Mouse (Mus musculus): ENCODE results near the gene Triobp. TPM values are rescaled to one million over a fixed set of nuclear protein-coding genes. Genes with fewer than 3 reads are reported as not detected.

Triobp gene
- polyA plus RNA-seq, 1 experiment from 2014 or later: 46.4 TPM

- H3K4me1 ChIP-seq (ENCODE audit: control insufficient read depth, insufficient read depth, low read length): peaks cover 22% of the 10 kb centered on the region
- peak overlapping the region; percentile 95 for H3K4me2 ChIP-seq (ENCODE audit: low read depth)
- no peak for ATAC-seq (ENCODE audit: insufficient read depth, low FRiP score, low TSS enrichment)
- H3K36me3 ChIP-seq (ENCODE audit: control insufficient read depth, insufficient read depth, low read length): peaks cover 2% of the 10 kb centered on the region; the same call in 1 of the 2 replicates
- no peak for DNase-seq (ENCODE audit: low spot score)
- H3K27me3 ChIP-seq (ENCODE audit: control insufficient read depth, insufficient read depth, low read length): no peaks in the 10 kb centered on the region
- peak overlapping the region; percentile 23; the same call in 1 of the 2 replicates for H3K9ac ChIP-seq (ENCODE audit: low read length)
- peak overlapping the region; percentile 89; the same call in 1 of the 2 replicates for H3K4me3 ChIP-seq (ENCODE audit: low read depth, low read length)
- 48% methylated on average over 5 of the region's 5 CpGs for WGBS
- no peak overlapping the region for H3K27ac ChIP-seq (ENCODE audit: low read depth, low read length)
- H3K9me3 ChIP-seq (ENCODE audit: control insufficient read depth, low read length): no peaks in the 10 kb centered on the region
These were observed 36.8 kb downstream of the Triobp start for GRCm38 (mm10) chr15:78984286-78984778.

GRCm38 (mm10) chr15:78986536-78987220, 39.2 kb downstream of the Triobp start:
- H3K36me3 ChIP-seq (ENCODE audit: control insufficient read depth, insufficient read depth, low read length): peaks cover 10% of the 10 kb centered on the region
- H3K4me1 ChIP-seq (ENCODE audit: control insufficient read depth, insufficient read depth, low read length): peaks cover 22% of the 10 kb centered on the region
- H3K4me3 ChIP-seq (ENCODE audit: low read depth, low read length): no peak overlapping the region
- H3K9ac ChIP-seq (ENCODE audit: low read length): no peak overlapping the region
- H3K4me2 ChIP-seq (ENCODE audit: low read depth): no peak overlapping the region
- no peak for ATAC-seq (ENCODE audit: insufficient read depth, low FRiP score, low TSS enrichment)
- no peak overlapping the region for H3K27ac ChIP-seq (ENCODE audit: low read depth, low read length)
- no peaks in the 10 kb centered on the region for H3K9me3 ChIP-seq (ENCODE audit: control insufficient read depth, low read length)
- 79% methylated on average over 11 of the region's 11 CpGs for WGBS
- no peaks in the 10 kb centered on the region for H3K27me3 ChIP-seq (ENCODE audit: control insufficient read depth, insufficient read depth, low read length)
- no peak for DNase-seq (ENCODE audit: low spot score)

- H3K36me3 ChIP-seq (ENCODE audit: control insufficient read depth, insufficient read depth, low read length): peaks cover 24% of the 10 kb centered on the region
- no peaks in the 10 kb centered on the region for H3K27me3 ChIP-seq (ENCODE audit: control insufficient read depth, insufficient read depth, low read length)
- no peak overlapping the region for H3K4me2 ChIP-seq (ENCODE audit: low read depth)
- H3K9ac ChIP-seq (ENCODE audit: low read length): no peak overlapping the region
- no peak overlapping the region for H3K4me3 ChIP-seq (ENCODE audit: low read depth, low read length)
- H3K9me3 ChIP-seq (ENCODE audit: control insufficient read depth, low read length): no peaks in the 10 kb centered on the region
- ATAC-seq (ENCODE audit: insufficient read depth, low FRiP score, low TSS enrichment) (no peak), DNase-seq (ENCODE audit: low spot score) (no peak)
- no peak overlapping the region for H3K27ac ChIP-seq (ENCODE audit: low read depth, low read length)
- H3K4me1 ChIP-seq (ENCODE audit: control insufficient read depth, insufficient read depth, low read length): peaks cover 12% of the 10 kb centered on the region
- 81% methylated on average over 14 of the region's 14 CpGs for WGBS
These were observed 41.0 kb downstream of the Triobp start for GRCm38 (mm10) chr15:78988499-78988971.

- Histone ChIP-seq H3K4me3 (ENCODE audit: low read depth, low read length) (no peak overlapping the region), H3K9me3 (ENCODE audit: control insufficient read depth, low read length) (no peaks in the 10 kb centered on the region), H3K27me3 (ENCODE audit: control insufficient read depth, insufficient read depth, low read length) (no peaks in the 10 kb centered on the region), H3K36me3 (ENCODE audit: control insufficient read depth, insufficient read depth, low read length) (peaks cover 31% of the 10 kb centered on the region), H3K4me1 (ENCODE audit: control insufficient read depth, insufficient read depth, low read length) (peaks cover 4% of the 10 kb centered on the region; the same call in 1 of the 2 replicates), H3K27ac (ENCODE audit: low read depth, low read length) (no peak overlapping the region), H3K9ac (ENCODE audit: low read length) (no peak overlapping the region), H3K4me2 (ENCODE audit: low read depth) (no peak overlapping the region)
- DNase-seq (ENCODE audit: low spot score): no peak
- ATAC-seq (ENCODE audit: insufficient read depth, low FRiP score, low TSS enrichment): no peak
- 90% methylated on average over 14 of the region's 14 CpGs for WGBS
These were observed 41.9 kb downstream of the Triobp start for GRCm38 (mm10) chr15:78989152-78990092.

- H3K9ac ChIP-seq (ENCODE audit: low read length): no peak overlapping the region
- no peak for DNase-seq (ENCODE audit: low spot score)
- H3K4me2 ChIP-seq (ENCODE audit: low read depth): no peak overlapping the region
- H3K4me1 ChIP-seq (ENCODE audit: control insufficient read depth, insufficient read depth, low read length): no peaks in the 10 kb centered on the region
- ATAC-seq (ENCODE audit: insufficient read depth, low FRiP score, low TSS enrichment): no peak
- H3K27ac ChIP-seq (ENCODE audit: low read depth, low read length): no peak overlapping the region
- H3K9me3 ChIP-seq (ENCODE audit: control insufficient read depth, low read length): no peaks in the 10 kb centered on the region
- H3K27me3 ChIP-seq (ENCODE audit: control insufficient read depth, insufficient read depth, low read length): no peaks in the 10 kb centered on the region
- 92% methylated on average over 9 of the region's 9 CpGs for WGBS
- H3K4me3 ChIP-seq (ENCODE audit: low read depth, low read length): no peak overlapping the region
- peaks cover 31% of the 10 kb centered on the region for H3K36me3 ChIP-seq (ENCODE audit: control insufficient read depth, insufficient read depth, low read length)
These were observed 42.6 kb downstream of the Triobp start for GRCm38 (mm10) chr15:78990093-78990463.

GRCm38 (mm10) chr15:78990970-78991525, 43.5 kb downstream of the Triobp start:
- no peak for ATAC-seq (ENCODE audit: insufficient read depth, low FRiP score, low TSS enrichment)
- 95% methylated on average over 25 of the region's 25 CpGs for WGBS

GRCm38 (mm10) chr15:78992235-78992634, 44.7 kb downstream of the Triobp start:
- Histone ChIP-seq H3K4me3 (ENCODE audit: low read depth, low read length) (no peak overlapping the region), H3K9ac (ENCODE audit: low read length) (no peak overlapping the region), H3K4me1 (ENCODE audit: control insufficient read depth, insufficient read depth, low read length) (no peaks in the 10 kb centered on the region), H3K9me3 (ENCODE audit: control insufficient read depth, low read length) (no peaks in the 10 kb centered on the region), H3K4me2 (ENCODE audit: low read depth) (no peak overlapping the region), H3K27ac (ENCODE audit: low read depth, low read length) (no peak overlapping the region), H3K27me3 (ENCODE audit: control insufficient read depth, insufficient read depth, low read length) (no peaks in the 10 kb centered on the region), H3K36me3 (ENCODE audit: control insufficient read depth, insufficient read depth, low read length) (peaks cover 34% of the 10 kb centered on the region)
- WGBS: 93% methylated on average over 7 of the region's 7 CpGs
- DNase-seq (ENCODE audit: low spot score) (no peak), ATAC-seq (ENCODE audit: insufficient read depth, low FRiP score, low TSS enrichment) (no peak)

More at GRCm38 (mm10) chr15:78990970-78991525, 43.5 kb downstream of the Triobp start:
- no peak for DNase-seq (ENCODE audit: low spot score)
- Histone ChIP-seq H3K4me2 (ENCODE audit: low read depth) (no peak overlapping the region), H3K9ac (ENCODE audit: low read length) (no peak overlapping the region), H3K27me3 (ENCODE audit: control insufficient read depth, insufficient read depth, low read length) (no peaks in the 10 kb centered on the region), H3K36me3 (ENCODE audit: control insufficient read depth, insufficient read depth, low read length) (peaks cover 32% of the 10 kb centered on the region), H3K4me1 (ENCODE audit: control insufficient read depth, insufficient read depth, low read length) (no peaks in the 10 kb centered on the region), H3K4me3 (ENCODE audit: low read depth, low read length) (no peak overlapping the region), H3K27ac (ENCODE audit: low read depth, low read length) (no peak overlapping the region), H3K9me3 (ENCODE audit: control insufficient read depth, low read length) (no peaks in the 10 kb centered on the region)

GRCm38 (mm10) chr15:78992925-78993324, 45.4 kb downstream of the Triobp start:
- 97% methylated on average over 24 of the region's 24 CpGs for WGBS
- H3K4me1 ChIP-seq (ENCODE audit: control insufficient read depth, insufficient read depth, low read length): no peaks in the 10 kb centered on the region
- no peak overlapping the region for H3K4me2 ChIP-seq (ENCODE audit: low read depth)
- no peaks in the 10 kb centered on the region for H3K9me3 ChIP-seq (ENCODE audit: control insufficient read depth, low read length)
- DNase-seq (ENCODE audit: low spot score): no peak
- ATAC-seq (ENCODE audit: insufficient read depth, low FRiP score, low TSS enrichment): no peak
- H3K27ac ChIP-seq (ENCODE audit: low read depth, low read length): no peak overlapping the region
- no peaks in the 10 kb centered on the region for H3K27me3 ChIP-seq (ENCODE audit: control insufficient read depth, insufficient read depth, low read length)
- H3K36me3 ChIP-seq (ENCODE audit: control insufficient read depth, insufficient read depth, low read length): peaks cover 34% of the 10 kb centered on the region
- no peak overlapping the region for H3K9ac ChIP-seq (ENCODE audit: low read length)
- H3K4me3 ChIP-seq (ENCODE audit: low read depth, low read length): no peak overlapping the region

Data from neural tube, embryonic 11.5 days (tissue).